Mouse (Mus musculus): Measurements from ENCODE around the gene Prr7.
"Not testable (repeated sequence)": the region's sequence is repeated elsewhere in the genome, so short reads cannot be mapped to it uniquely, and the experiment has no call there.

Gene Prr7

GRCm38 (mm10) chr13:55464027-55464884 is at the start of gene Prr7:
Prr7 (plus strand) TSS chr13:55464267.
- in situ Hi-C loops (cut with MboI, MseI): no loop called here

- in situ Hi-C loops (cut with MboI, MseI): no loop called here
Measured at GRCm38 (mm10) chr13:55414743-55415380, 49.2 kb upstream of the Prr7 start, which contains the start of gene Pfn3. Pfn3 (minus strand) TSS chr13:55415232.

- in situ Hi-C loops (cut with MboI, MseI): no loop called here
Measured at GRCm38 (mm10) chr13:55418004-55418403, 46.1 kb upstream of the Prr7 start.

GRCm38 (mm10) chr13:55419142-55419541 is 44.9 kb upstream of the Prr7 start:
- in situ Hi-C loops (cut with MboI, MseI): no loop called here

- in situ Hi-C loops (cut with MboI, MseI): loop anchor here (5.0 kb wide), 1 partner anchor 47 kb away; no protein-coding TSS in a partner anchor
Measured at GRCm38 (mm10) chr13:55420018-55420932, 43.8 kb upstream of the Prr7 start.

- in situ Hi-C loops (cut with MboI, MseI): loop anchor here (5.0 kb wide), 1 partner anchor 46 kb away; no protein-coding TSS in a partner anchor
Measured at GRCm38 (mm10) chr13:55420933-55421800, 42.9 kb upstream of the Prr7 start.

GRCm38 (mm10) chr13:55426613-55427012 is 37.5 kb upstream of the Prr7 start, which contains the start of gene F12:
F12 (minus strand) TSS chr13:55426793.
- in situ Hi-C loops (cut with MboI, MseI): no loop called here

GRCm38 (mm10) chr13:55429226-55429888 is 34.7 kb upstream of the Prr7 start:
- in situ Hi-C loops (cut with MboI, MseI): no loop called here

- in situ Hi-C loops (cut with MboI, MseI): no loop called here
Measured at GRCm38 (mm10) chr13:55430566-55430965, 33.5 kb upstream of the Prr7 start.

GRCm38 (mm10) chr13:55431889-55432685 is 32.0 kb upstream of the Prr7 start:
- in situ Hi-C loops (cut with MboI, MseI): no loop called here

GRCm38 (mm10) chr13:55437111-55437629 is 26.9 kb upstream of the Prr7 start:
- in situ Hi-C loops (cut with MboI, MseI): not testable (repeated sequence)

- in situ Hi-C loops (cut with MboI, MseI): no loop called here
Measured at GRCm38 (mm10) chr13:55443799-55444285, 20.2 kb upstream of the Prr7 start.

GRCm38 (mm10) chr13:55444286-55444936 is 19.7 kb upstream of the Prr7 start:
- in situ Hi-C loops (cut with MboI, MseI): no loop called here

- in situ Hi-C loops (cut with MboI, MseI): no loop called here
Measured at GRCm38 (mm10) chr13:55444937-55445315, 19.1 kb upstream of the Prr7 start, which contains the start of gene Grk6. Grk6 (plus strand) TSS chr13:55445072.

- in situ Hi-C loops (cut with MboI, MseI): no loop called here
Measured at GRCm38 (mm10) chr13:55445361-55446091, 18.5 kb upstream of the Prr7 start.

GRCm38 (mm10) chr13:55446483-55447105 is 17.5 kb upstream of the Prr7 start:
- in situ Hi-C loops (cut with MboI, MseI): no loop called here

- in situ Hi-C loops (cut with MboI, MseI): no loop called here
Measured at GRCm38 (mm10) chr13:55447543-55447943, 16.5 kb upstream of the Prr7 start.
